Mouse (Mus musculus) erythroblast, embryonic 14.5 days (primary cell): Measurements from ENCODE around the gene Ctsd. TPM values are rescaled to one million over a fixed set of nuclear protein-coding genes. Genes with fewer than 3 reads are reported as not detected.
"Not testable (repeated sequence)": the region's sequence is repeated elsewhere in the genome, so short reads cannot be mapped to it uniquely, and the experiment has no call there.

Experiments
- H3K27me3 ChIP-seq: 2 replicates; pipeline ENCODE4 v1.6.1; 2012; ENCODE audit warnings: inconsistent platforms; ENCODE audit not compliant: control insufficient read depth
- H3K36me3 ChIP-seq: 2 replicates; pipeline ENCODE4 v1.6.1; 2012; ENCODE audit warnings: mild to moderate bottlenecking, inconsistent platforms; ENCODE audit not compliant: control insufficient read depth
- H3K4me1 ChIP-seq: 2 replicates; pipeline ENCODE4 v1.6.1; 2012; ENCODE audit warnings: inconsistent platforms; ENCODE audit not compliant: control insufficient read depth
- H3K4me3 ChIP-seq: replicated peaks from 2 replicates; pipeline ENCODE3; 2012; ENCODE audit warnings: moderate library complexity, mild to moderate bottlenecking, inconsistent platforms
- H3K9me3 ChIP-seq: 2 replicates; pipeline ENCODE4 v1.6.1; 2012; ENCODE audit warnings: low read length, inconsistent platforms, mixed read lengths; ENCODE audit not compliant: control insufficient read depth
- GATA1 ChIP-seq: IDR thresholded peaks from 2 replicates; pipeline ENCODE4 v1.6.1; 2012; ENCODE audit warnings: low read length, inconsistent platforms, mixed read lengths
- TAL1 ChIP-seq: IDR thresholded peaks from 3 replicates; pipeline ENCODE4 v1.6.1; 2012; ENCODE audit warnings: low read length, inconsistent platforms, mixed read lengths
- polyA plus RNA-seq: library from polyadenylated mRNA; stranded (reverse); fragments of >175 nt; gene quantifications from 2 replicates; pipeline ENCODE4 v1.2.3, GENCODE M21; 2012

Ctsd gene
- polyA plus RNA-seq, 1 experiment = 14.4 TPM

DNA sequence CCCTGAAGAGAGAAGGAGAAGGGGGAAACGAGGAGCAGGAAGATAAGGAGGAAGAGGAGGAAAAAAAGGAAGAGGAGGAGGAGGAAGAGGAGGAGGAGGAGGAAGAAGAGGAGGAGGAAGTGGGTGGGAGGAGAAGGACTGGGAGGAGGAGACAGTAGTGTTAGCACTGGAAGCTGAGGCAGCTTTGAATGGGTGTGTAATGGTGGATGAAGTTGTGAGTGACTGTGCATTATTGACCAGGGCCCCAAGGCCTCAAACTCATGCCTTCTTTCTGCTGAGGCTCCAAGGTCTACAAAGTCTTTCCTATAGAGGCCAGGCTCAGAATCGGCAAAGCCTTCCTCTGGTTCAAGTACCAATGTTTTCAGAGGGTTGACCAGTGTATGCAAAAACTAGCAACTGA, 34.0 kb upstream of the Ctsd start:
- no peak for TF ChIP-seq TAL1
- no peak for TF ChIP-seq GATA1
- Histone ChIP-seq H3K36me3 (peaks cover 9% of the 10 kb centered on the region), H3K4me1 (peaks cover 62% of the 10 kb centered on the region), H3K27me3 (no peaks in the 10 kb centered on the region), H3K4me3 (no peak overlapping the region), H3K9me3 (peaks cover 7% of the 10 kb centered on the region)

DNA sequence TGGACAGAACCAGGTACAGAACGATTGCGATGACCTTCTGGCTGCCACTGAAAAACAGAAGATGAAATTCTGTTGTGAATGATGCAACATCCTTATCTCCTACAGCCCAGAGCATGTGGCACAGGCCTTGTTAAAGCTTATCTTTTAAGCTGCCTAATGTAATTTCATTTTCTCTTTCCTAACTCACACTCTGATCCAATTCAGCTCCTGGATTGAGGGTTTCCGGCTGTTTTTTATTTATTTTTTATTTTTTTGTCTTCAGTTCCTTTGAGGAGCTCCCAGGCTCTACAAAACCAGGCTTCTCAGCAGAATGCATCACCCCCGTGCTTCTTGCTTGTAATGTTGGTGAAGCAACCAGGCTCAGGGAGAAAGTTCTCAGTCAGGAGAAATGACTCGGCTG, 32.0 kb upstream of the Ctsd start:
- Histone ChIP-seq H3K4me3 (peak overlapping the region; percentile 54), H3K36me3 (peaks cover 9% of the 10 kb centered on the region), H3K27me3 (no peaks in the 10 kb centered on the region), H3K4me1 (peaks cover 64% of the 10 kb centered on the region), H3K9me3 (peaks cover 7% of the 10 kb centered on the region)
- TF ChIP-seq GATA1 = peak; percentile 92
- peak; percentile 67 for TF ChIP-seq TAL1

DNA sequence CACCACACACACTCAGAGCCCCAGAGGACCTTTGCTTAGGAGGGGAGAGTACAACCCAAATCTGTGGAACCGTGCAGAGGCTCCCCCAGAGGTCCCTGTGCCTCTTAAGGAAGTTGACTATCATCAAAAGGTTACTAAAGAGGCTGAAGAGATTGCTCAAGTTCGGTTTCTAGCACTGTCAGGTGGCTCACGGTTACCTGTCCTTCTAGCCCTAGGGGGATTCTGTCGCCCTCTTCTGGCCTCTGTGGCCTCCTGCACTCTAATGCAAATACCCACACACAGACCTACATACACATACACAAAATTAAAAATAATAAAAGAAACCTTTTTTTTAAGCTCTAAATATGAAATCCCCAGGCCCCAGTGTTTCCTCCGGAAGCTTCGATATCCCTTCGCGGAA, 30.8 kb upstream of the Ctsd start:
- Histone ChIP-seq H3K27me3 (no peaks in the 10 kb centered on the region), H3K4me1 (peaks cover 69% of the 10 kb centered on the region), H3K9me3 (peaks cover 7% of the 10 kb centered on the region), H3K36me3 (peaks cover 9% of the 10 kb centered on the region), H3K4me3 (no peak overlapping the region)
- TF ChIP-seq TAL1 = no peak
- TF ChIP-seq GATA1 = no peak

DNA sequence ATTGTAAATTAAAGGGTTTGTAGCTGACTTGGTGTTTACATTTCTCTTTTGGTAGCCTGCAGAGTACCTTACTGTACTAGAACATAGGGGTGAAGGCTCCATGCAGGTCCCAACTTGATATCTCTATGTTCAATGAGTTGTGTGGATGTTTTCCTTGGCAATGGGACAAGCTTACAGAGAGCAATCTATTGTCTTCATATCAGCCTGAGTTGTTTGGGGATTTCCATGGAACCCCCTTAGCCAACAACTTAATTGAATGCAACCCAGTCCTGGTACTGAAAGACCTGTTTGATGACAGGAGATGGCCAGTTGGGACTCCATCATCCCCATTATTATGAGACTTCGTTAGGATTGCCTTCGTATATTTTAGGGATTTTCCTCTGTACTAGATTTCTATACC, 30.2 kb upstream of the Ctsd start:
- Histone ChIP-seq H3K4me3 (no peak overlapping the region), H3K4me1 (peaks cover 72% of the 10 kb centered on the region), H3K36me3 (peaks cover 9% of the 10 kb centered on the region), H3K9me3 (peaks cover 7% of the 10 kb centered on the region), H3K27me3 (no peaks in the 10 kb centered on the region)
- TF ChIP-seq GATA1 = no peak

DNA sequence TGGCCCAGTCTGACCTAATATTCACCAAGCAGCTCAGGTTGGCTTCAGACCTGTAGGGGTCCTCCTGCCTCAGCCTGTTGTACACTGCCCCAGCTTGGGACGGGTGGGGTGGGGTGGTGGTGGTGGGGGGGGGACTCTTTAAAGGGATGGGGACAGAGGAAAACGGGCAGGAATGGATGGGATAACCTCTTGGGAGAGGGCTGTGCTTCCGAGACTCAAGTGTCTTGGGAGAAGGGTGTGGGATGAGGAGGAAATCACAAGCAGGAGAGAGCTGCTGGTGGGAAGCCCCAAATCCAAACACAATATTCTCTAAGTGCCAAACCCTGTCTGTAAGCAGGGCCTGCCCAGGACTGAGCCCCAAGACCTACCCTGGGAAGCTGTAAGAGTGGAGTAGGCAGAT, 28.4 kb upstream of the Ctsd start:
- Histone ChIP-seq H3K4me1 (peaks cover 62% of the 10 kb centered on the region), H3K4me3 (no peak overlapping the region), H3K9me3 (peaks cover 7% of the 10 kb centered on the region), H3K36me3 (peaks cover 9% of the 10 kb centered on the region), H3K27me3 (no peaks in the 10 kb centered on the region)
- no peak for TF ChIP-seq GATA1
- TF ChIP-seq TAL1 = no peak

DNA sequence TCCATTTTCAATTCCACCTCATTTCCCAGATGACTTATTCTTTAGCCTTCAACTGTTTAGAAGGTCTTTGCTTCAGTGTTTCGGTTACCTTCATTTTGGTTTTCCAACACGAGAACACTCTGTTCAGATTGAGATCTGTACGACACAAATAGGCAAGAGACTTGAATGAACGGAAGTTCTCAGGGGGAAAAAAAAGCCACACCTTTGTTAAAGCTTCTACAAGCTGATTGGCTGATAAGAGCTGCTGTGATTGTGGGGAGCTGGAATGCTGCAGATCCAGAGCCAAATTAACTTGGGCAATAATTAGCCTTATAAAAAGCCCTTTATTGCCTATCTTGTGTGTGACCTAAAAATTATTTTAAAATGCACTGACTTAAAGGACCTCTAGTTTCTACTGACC, 27.5 kb upstream of the Ctsd start:
- Histone ChIP-seq H3K9me3 (peaks cover 7% of the 10 kb centered on the region), H3K27me3 (no peaks in the 10 kb centered on the region), H3K36me3 (peaks cover 9% of the 10 kb centered on the region), H3K4me1 (peaks cover 53% of the 10 kb centered on the region), H3K4me3 (no peak overlapping the region)
- TF ChIP-seq GATA1 (no peak), TAL1 (no peak)

DNA sequence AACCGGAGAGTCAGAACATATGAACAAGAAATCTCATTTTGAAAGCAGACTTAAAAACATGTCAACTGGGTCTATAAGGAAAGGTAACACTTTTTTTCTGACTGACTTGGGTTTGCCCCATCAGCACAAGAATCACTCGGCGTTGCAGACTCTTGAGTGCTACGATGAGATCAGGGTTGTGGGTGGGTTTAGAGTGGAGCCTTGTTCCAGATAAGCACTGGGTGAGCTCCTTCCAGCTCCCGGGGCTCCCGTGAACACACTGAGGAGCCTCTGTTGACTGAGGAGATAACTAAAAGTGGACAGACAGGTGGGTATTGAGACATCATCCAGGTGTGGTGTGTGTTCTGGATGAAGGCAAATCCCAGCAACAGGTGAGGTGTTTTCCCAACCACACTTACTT, 25.4 kb upstream of the Ctsd start:
- peaks cover under 1% of the 10 kb centered on the region; the same call in 1 of the 2 replicates for H3K36me3 ChIP-seq
- H3K4me3 ChIP-seq = no peak overlapping the region
- no peak for TF ChIP-seq TAL1
- TF ChIP-seq GATA1 = no peak
- no peaks in the 10 kb centered on the region for H3K27me3 ChIP-seq
- H3K9me3 ChIP-seq = no peaks in the 10 kb centered on the region
- peaks cover 46% of the 10 kb centered on the region for H3K4me1 ChIP-seq

DNA sequence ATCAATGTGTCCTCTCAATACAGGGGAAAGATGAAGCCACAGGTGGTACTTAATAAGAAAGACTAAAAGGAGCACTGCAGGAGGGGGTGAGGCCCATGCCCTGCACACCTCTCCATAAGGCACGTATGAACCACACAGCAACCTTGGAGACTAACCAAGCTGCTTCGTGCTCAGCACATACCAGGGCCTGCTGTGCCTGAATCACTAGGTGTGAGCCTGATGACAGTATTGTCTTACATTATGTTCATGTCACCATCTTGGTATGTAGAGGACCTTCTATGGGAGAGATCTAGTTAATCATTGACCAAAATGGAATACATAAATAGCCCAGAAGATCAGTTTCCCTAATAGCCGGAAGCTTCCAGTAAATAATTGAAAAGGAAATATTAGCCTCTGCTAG, 21.8 kb upstream of the Ctsd start:
- Histone ChIP-seq H3K27me3 (no peaks in the 10 kb centered on the region), H3K9me3 (no peaks in the 10 kb centered on the region), H3K4me3 (no peak overlapping the region), H3K36me3 (no peaks in the 10 kb centered on the region), H3K4me1 (peaks cover 36% of the 10 kb centered on the region)
- TF ChIP-seq GATA1 (no peak), TAL1 (no peak)

DNA sequence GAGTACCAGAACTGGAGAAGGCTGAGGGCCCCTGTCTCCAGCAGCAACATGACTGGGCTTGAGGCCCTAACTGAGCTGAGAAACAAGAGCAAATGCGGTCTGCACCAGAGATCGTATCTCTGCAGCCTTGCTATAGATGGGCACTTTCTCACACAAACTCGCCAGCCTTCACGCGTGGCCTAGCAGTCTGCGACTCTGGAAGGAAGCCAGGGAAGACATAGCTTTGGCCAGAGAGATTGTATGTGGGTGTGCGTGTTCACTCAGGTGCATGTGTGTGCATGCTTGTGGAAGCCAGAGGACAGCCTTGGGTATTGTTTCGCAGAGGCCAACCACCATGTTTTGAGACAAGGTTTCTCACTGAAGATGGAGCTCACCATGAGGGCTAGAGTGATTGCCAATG, 20.8 kb upstream of the Ctsd start:
- H3K27me3 ChIP-seq = no peaks in the 10 kb centered on the region
- H3K9me3 ChIP-seq = no peaks in the 10 kb centered on the region
- no peaks in the 10 kb centered on the region for H3K36me3 ChIP-seq
- TF ChIP-seq GATA1 = no peak
- no peak for TF ChIP-seq TAL1
- peaks cover 35% of the 10 kb centered on the region for H3K4me1 ChIP-seq
- H3K4me3 ChIP-seq = no peak overlapping the region

DNA sequence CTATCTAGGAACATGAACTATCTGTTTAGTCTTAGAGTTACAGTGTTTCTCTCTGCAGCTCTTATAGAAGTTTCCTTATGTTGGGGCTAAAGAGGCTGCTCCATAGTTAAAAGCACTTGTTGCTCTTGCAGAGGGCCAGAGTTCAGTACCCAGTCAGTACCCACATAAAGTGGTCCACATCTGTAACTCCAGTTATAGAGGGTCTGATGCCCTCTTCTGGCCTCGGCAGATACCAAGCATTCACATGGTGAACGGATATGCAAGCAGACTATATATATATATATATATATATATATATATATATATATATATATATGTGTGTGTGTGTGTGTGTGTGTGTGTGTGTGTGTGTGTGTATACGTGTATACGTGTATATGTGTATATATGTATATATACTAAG, 20.1 kb upstream of the Ctsd start:
- peaks cover 29% of the 10 kb centered on the region for H3K4me1 ChIP-seq
- no peaks in the 10 kb centered on the region for H3K27me3 ChIP-seq
- H3K36me3 ChIP-seq = no peaks in the 10 kb centered on the region
- no peak overlapping the region for H3K4me3 ChIP-seq
- no peaks in the 10 kb centered on the region for H3K9me3 ChIP-seq
- TF ChIP-seq GATA1 = no peak
- no peak for TF ChIP-seq TAL1

DNA sequence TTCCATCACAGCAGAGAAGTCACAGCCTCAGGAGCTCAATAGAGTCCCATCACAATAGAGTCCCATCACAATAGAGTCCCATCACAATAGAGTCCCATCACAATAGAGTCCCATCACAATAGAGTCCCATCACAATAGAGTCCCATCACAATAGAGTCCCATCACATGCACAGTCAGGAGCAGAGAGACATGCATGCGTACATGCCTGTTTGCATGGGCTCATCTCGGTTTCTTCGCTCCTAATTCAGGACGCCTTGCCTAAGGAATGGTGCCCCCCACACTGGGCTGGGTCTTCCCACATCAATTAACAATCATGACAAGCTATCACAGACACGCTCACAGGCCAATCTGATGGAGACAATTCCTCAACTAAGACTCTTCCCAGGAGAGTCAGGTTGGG, 17.3 kb upstream of the Ctsd start:
- H3K27me3 ChIP-seq, H3K4me3 ChIP-seq, H3K9me3 ChIP-seq, H3K36me3 ChIP-seq: not testable (repeated sequence)
- peaks cover 25% of the 10 kb centered on the region for H3K4me1 ChIP-seq
